Mouse (Mus musculus): Measurements from ENCODE around the gene Eif4g1. TPM values are rescaled to one million over a fixed set of nuclear protein-coding genes. Genes with fewer than 3 reads are reported as not detected.

Gene Eif4g1
- total and polyA plus RNA-seq, 3 experiments, result 403 to 519 (median 473) TPM

- H3K4me1 ChIP-seq (ENCODE audit: control insufficient read depth in 1 of 2, insufficient read depth in 2 of 2), result peaks cover 13 to 46% of the 10 kb centered on the region in 2 experiments
- H3K4me2 ChIP-seq (ENCODE audit: insufficient read depth, low read depth, poor library complexity, severe bottlenecking), result no peak overlapping the region
- DNase-seq (ENCODE audit: extremely low read depth), result no peak
- H3K9me3 ChIP-seq (replicated peaks; ENCODE audit: low read length), result no peaks in the 10 kb centered on the region
- no peak overlapping the region for H3K9ac ChIP-seq (ENCODE audit: insufficient read depth, low read depth)
- H3K27ac ChIP-seq (ENCODE audit: insufficient read depth, low read depth), result no peak overlapping the region
- in situ Hi-C loops (cut with MboI; ENCODE audit: low pct_ligation_motif_present, low pct_unique_long_range_greater_than_20kb, low sequenced_read_pairs) (no loop called here), dilution Hi-C loops (cut with MboI; ENCODE audit: extremely low pct_ligation_motif_present, extremely low pct_unique_long_range_greater_than_20kb, low sequenced_read_pairs) (no loop called here)
- H3K27me3 ChIP-seq (replicated peaks), result no peaks in the 10 kb centered on the region
- peaks cover 0 to 16% of the 10 kb centered on the region in 2 experiments for H3K36me3 ChIP-seq (replicated peaks in 1 of 2; ENCODE audit: control insufficient read depth in 1 of 2, insufficient read depth in 1 of 2, low read length in 1 of 2)
- H3K4me3 ChIP-seq (replicated peaks in 1 of 3; ENCODE audit: low read depth in 2 of 3, low read length in 2 of 3, poor library complexity in 1 of 3), result no peak overlapping the region
- H3K79me2 ChIP-seq (replicated peaks; ENCODE audit: control insufficient read depth, extremely low read depth, insufficient read depth, poor library complexity, severe bottlenecking), result no peaks in the 10 kb centered on the region
- no peak for TF ChIP-seq NRF1 (IDR thresholded peaks at IDR 0.05; ENCODE audit: low read depth, low read length)
- TF ChIP-seq ZMIZ1 (IDR thresholded peaks at IDR 0.05; ENCODE audit: low read depth, low read length), result no peak
- no peak for TF ChIP-seq KAT2A (IDR thresholded peaks at IDR 0.05; ENCODE audit: insufficient replicate concordance, low read length)
- no peak for TF ChIP-seq MEF2A (IDR thresholded peaks at IDR 0.05; ENCODE audit: borderline replicate concordance, low read depth, low read length)
- no peak for TF ChIP-seq SMC3 (IDR thresholded peaks at IDR 0.05; ENCODE audit: low read depth, low read length)
- no peak for TF ChIP-seq ETS1 (conservative IDR thresholded peaks at IDR 0.05; ENCODE audit: low read depth, low read length)
Measured at GRCm38 (mm10) chr16:20705786-20706185, 37.7 kb downstream of the Eif4g1 start.

GRCm38 (mm10) chr16:20706407-20707055 lies 38.4 kb downstream of the Eif4g1 start:
- Histone ChIP-seq H3K36me3 (replicated peaks in 1 of 2; ENCODE audit: control insufficient read depth in 1 of 2, insufficient read depth in 1 of 2, low read length in 1 of 2) (peaks cover 0 to 16% of the 10 kb centered on the region in 2 experiments), H3K27ac (ENCODE audit: insufficient read depth, low read depth) (no peak overlapping the region)

More at GRCm38 (mm10) chr16:20706407-20707055, 38.4 kb downstream of the Eif4g1 start:
- dilution Hi-C loops (cut with MboI; ENCODE audit: extremely low pct_ligation_motif_present, extremely low pct_unique_long_range_greater_than_20kb, low sequenced_read_pairs) (no loop called here), in situ Hi-C loops (cut with MboI; ENCODE audit: low pct_ligation_motif_present, low pct_unique_long_range_greater_than_20kb, low sequenced_read_pairs) (no loop called here)
- Histone ChIP-seq H3K27me3 (replicated peaks) (no peaks in the 10 kb centered on the region), H3K9me3 (replicated peaks; ENCODE audit: low read length) (no peaks in the 10 kb centered on the region), H3K4me2 (ENCODE audit: insufficient read depth, low read depth, poor library complexity, severe bottlenecking) (no peak overlapping the region), H3K9ac (ENCODE audit: insufficient read depth, low read depth) (no peak overlapping the region), H3K4me1 (ENCODE audit: control insufficient read depth in 1 of 2, insufficient read depth in 2 of 2) (peaks cover 10 to 40% of the 10 kb centered on the region in 2 experiments), H3K79me2 (replicated peaks; ENCODE audit: control insufficient read depth, extremely low read depth, insufficient read depth, poor library complexity, severe bottlenecking) (no peaks in the 10 kb centered on the region), H3K4me3 (replicated peaks in 1 of 3; ENCODE audit: low read depth in 2 of 3, low read length in 2 of 3, poor library complexity in 1 of 3) (no peak overlapping the region)
- DNase-seq (ENCODE audit: extremely low read depth), result no peak
- TF ChIP-seq CHD1 (IDR thresholded peaks at IDR 0.05; ENCODE audit: low read depth, low read length) (no peak), CTCF (conservative IDR thresholded peaks at IDR 0.05 in 1 of 2, IDR thresholded peaks at IDR 0.05 in 1 of 2; ENCODE audit: low read depth in 2 of 2, low read length in 2 of 2) (no peak), KAT2A (IDR thresholded peaks at IDR 0.05; ENCODE audit: insufficient replicate concordance, low read length) (no peak), POLR2AphosphoS2 (IDR thresholded peaks at IDR 0.05; ENCODE audit: low read depth, low read length) (no peak), RAD21 (IDR thresholded peaks at IDR 0.05; ENCODE audit: low read depth, low read length) (no peak), ZKSCAN1 (IDR thresholded peaks at IDR 0.05; ENCODE audit: borderline replicate concordance, low read depth, low read length) (no peak), TCF12 (IDR thresholded peaks at IDR 0.05; ENCODE audit: low read depth, low read length) (no peak), ETS1 (conservative IDR thresholded peaks at IDR 0.05; ENCODE audit: low read depth, low read length) (no peak), MAZ (IDR thresholded peaks at IDR 0.05; ENCODE audit: low read depth, low read length) (no peak), IRF4 (IDR thresholded peaks at IDR 0.05; ENCODE audit: low read depth, low read length) (no peak), MAFK (IDR thresholded peaks at IDR 0.05; ENCODE audit: insufficient replicate concordance, low read length) (no peak), SMC3 (IDR thresholded peaks at IDR 0.05; ENCODE audit: low read depth, low read length) (no peak)

Measured in CH12.LX (cell line).